Mouse (Mus musculus) kidney, embryonic 14.5 days (tissue): ENCODE data around the gene Zbtb20. TPM values are rescaled to one million over a fixed set of nuclear protein-coding genes. Genes with fewer than 3 reads are reported as not detected.

Experiments used
- ATAC-seq: fragments of 200-750 bp; cut with Nextera tagmentation; 2 replicates; pipeline ENCODE4 v1.8.0; 2017; ENCODE audit warnings: moderate number of reproducible peaks, mild to moderate bottlenecking, moderate TSS enrichment, moderate library complexity; ENCODE audit not compliant: low FRiP score, low TSS enrichment
- H3K27ac ChIP-seq: fragments of 300-500 bp; sonication (generic); 2 replicates; pipeline ENCODE4 v1.5.1; 2014; ENCODE audit warnings: low read depth, mild to moderate bottlenecking, low read length, moderate library complexity, mixed read lengths
- H3K27me3 ChIP-seq: fragments of 300-500 bp; sonication (generic); 2 replicates; pipeline ENCODE4 v1.6.1; 2014; ENCODE audit warnings: mild to moderate bottlenecking, low read length; ENCODE audit not compliant: control insufficient read depth, insufficient read depth
- H3K36me3 ChIP-seq: fragments of 300-500 bp; sonication (generic); 2 replicates; pipeline ENCODE4 v1.6.1; 2014; ENCODE audit warnings: low read length, mixed read lengths; ENCODE audit not compliant: control insufficient read depth, insufficient read depth
- H3K4me1 ChIP-seq: fragments of 300-500 bp; sonication (generic); 2 replicates; pipeline ENCODE4 v1.6.1; 2014; ENCODE audit warnings: low read length, mixed read lengths; ENCODE audit not compliant: control insufficient read depth, insufficient read depth
- H3K4me2 ChIP-seq: fragments of 300-500 bp; sonication (generic); replicated peaks from 2 replicates; pipeline ENCODE4 v1.6.1; 2014; ENCODE audit warnings: low read depth, mild to moderate bottlenecking, low read length
- H3K4me3 ChIP-seq: fragments of 300-500 bp; sonication (generic); 2 replicates; pipeline ENCODE4 v1.5.1; 2014; ENCODE audit warnings: mild to moderate bottlenecking, low read length
- H3K9ac ChIP-seq: fragments of 300-500 bp; sonication (generic); 2 replicates; pipeline ENCODE4 v1.6.1; 2014; ENCODE audit warnings: low read depth, mild to moderate bottlenecking, low read length, moderate library complexity
- H3K9me3 ChIP-seq: fragments of 300-500 bp; sonication (generic); 2 replicates; pipeline ENCODE4 v1.6.1; 2016; ENCODE audit warnings: low read length; ENCODE audit not compliant: control insufficient read depth
- WGBS: fragments of 180-500 bp; shearing (Covaris S2); extraction: QIAGEN DNeasy Blood & Tissue Kit; methylation state at CpG from one replicate; pipeline ENCODE4 v1.1.7; 2014; 5-methylcytosine and 5-hydroxymethylcytosine counted together
- polyA plus RNA-seq: library from polyadenylated mRNA; unstranded; fragments of >200 nt; fragmentation: Nextera tagmentation; extraction: Ambion mirVana; gene quantifications from 2 replicates; pipeline ENCODE4 v1.2.1, GENCODE M21; 2014

The Zbtb20 gene
- polyA plus RNA-seq, 1 experiment from 2014 or later = 43.3 TPM

- H3K27me3 ChIP-seq = no peaks in the 10 kb centered on the region
- 78% methylated on average over 3 of the region's 3 CpGs for WGBS
- no peak for ATAC-seq
- no peak overlapping the region for H3K4me3 ChIP-seq
- no peaks in the 10 kb centered on the region for H3K36me3 ChIP-seq
- H3K9ac ChIP-seq = no peak overlapping the region
- H3K9me3 ChIP-seq = no peaks in the 10 kb centered on the region
- no peak overlapping the region for H3K27ac ChIP-seq
- H3K4me1 ChIP-seq = no peaks in the 10 kb centered on the region
- no peak overlapping the region for H3K4me2 ChIP-seq
Observed at GRCm38 (mm10) chr16:43370496-43371020, 494.9 kb downstream of the Zbtb20 start.

GRCm38 (mm10) chr16:43376782-43377181 is 501.1 kb downstream of the Zbtb20 start:
- 80% methylated on average over 6 of the region's 6 CpGs for WGBS
- Histone ChIP-seq H3K27me3 (no peaks in the 10 kb centered on the region), H3K27ac (no peak overlapping the region), H3K4me2 (no peak overlapping the region), H3K9me3 (no peaks in the 10 kb centered on the region), H3K36me3 (no peaks in the 10 kb centered on the region), H3K4me1 (no peaks in the 10 kb centered on the region), H3K4me3 (no peak overlapping the region), H3K9ac (no peak overlapping the region)
- ATAC-seq = no peak

- no peak overlapping the region for H3K4me2 ChIP-seq
- 89% methylated on average over 7 of the region's 7 CpGs for WGBS
- H3K4me3 ChIP-seq = no peak overlapping the region
- no peaks in the 10 kb centered on the region for H3K27me3 ChIP-seq
- H3K9ac ChIP-seq = no peak overlapping the region
- ATAC-seq = no peak
- no peak overlapping the region for H3K27ac ChIP-seq
- no peaks in the 10 kb centered on the region for H3K4me1 ChIP-seq
- no peaks in the 10 kb centered on the region for H3K9me3 ChIP-seq
- no peaks in the 10 kb centered on the region for H3K36me3 ChIP-seq
Observed at GRCm38 (mm10) chr16:43379351-43380325, 504.0 kb downstream of the Zbtb20 start.

GRCm38 (mm10) chr16:43381183-43381582 is 505.5 kb downstream of the Zbtb20 start:
- H3K4me2 ChIP-seq = no peak overlapping the region
- no peak overlapping the region for H3K27ac ChIP-seq
- ATAC-seq = no peak
- no peaks in the 10 kb centered on the region for H3K9me3 ChIP-seq
- no peaks in the 10 kb centered on the region for H3K4me1 ChIP-seq
- no peak overlapping the region for H3K4me3 ChIP-seq
- 84% methylated on average over 2 of the region's 2 CpGs for WGBS
- no peaks in the 10 kb centered on the region for H3K36me3 ChIP-seq
- no peaks in the 10 kb centered on the region for H3K27me3 ChIP-seq
- H3K9ac ChIP-seq = no peak overlapping the region

- Histone ChIP-seq H3K4me3 (no peak overlapping the region), H3K27me3 (no peaks in the 10 kb centered on the region), H3K4me1 (no peaks in the 10 kb centered on the region), H3K4me2 (no peak overlapping the region), H3K36me3 (no peaks in the 10 kb centered on the region), H3K9me3 (no peaks in the 10 kb centered on the region), H3K9ac (no peak overlapping the region), H3K27ac (no peak overlapping the region)
- WGBS = 71% methylated on average over 7 of the region's 7 CpGs
- ATAC-seq = no peak
Observed at GRCm38 (mm10) chr16:43383149-43383740, 507.6 kb downstream of the Zbtb20 start.

GRCm38 (mm10) chr16:43384953-43385619 is 509.4 kb downstream of the Zbtb20 start:
- H3K27me3 ChIP-seq = no peaks in the 10 kb centered on the region
- no peaks in the 10 kb centered on the region for H3K9me3 ChIP-seq
- no peak overlapping the region for H3K4me3 ChIP-seq
- 86% methylated on average over 4 of the region's 4 CpGs for whole genome bisulfite sequencing
- no peaks in the 10 kb centered on the region for H3K36me3 ChIP-seq
- no peak for ATAC-seq
- no peak overlapping the region for H3K27ac ChIP-seq
- no peak overlapping the region for H3K9ac ChIP-seq
- H3K4me2 ChIP-seq = no peak overlapping the region
- H3K4me1 ChIP-seq = no peaks in the 10 kb centered on the region

GRCm38 (mm10) chr16:43385620-43386210 is 510.0 kb downstream of the Zbtb20 start:
- Histone ChIP-seq H3K4me2 (no peak overlapping the region), H3K9ac (no peak overlapping the region), H3K36me3 (no peaks in the 10 kb centered on the region), H3K4me1 (no peaks in the 10 kb centered on the region), H3K4me3 (no peak overlapping the region), H3K9me3 (no peaks in the 10 kb centered on the region), H3K27me3 (no peaks in the 10 kb centered on the region), H3K27ac (no peak overlapping the region)
- WGBS = 74% methylated on average over 5 of the region's 5 CpGs
- no peak for ATAC-seq

- Histone ChIP-seq H3K27ac (no peak overlapping the region), H3K4me2 (no peak overlapping the region), H3K9ac (no peak overlapping the region), H3K4me1 (no peaks in the 10 kb centered on the region), H3K4me3 (no peak overlapping the region), H3K27me3 (no peaks in the 10 kb centered on the region), H3K9me3 (no peaks in the 10 kb centered on the region), H3K36me3 (no peaks in the 10 kb centered on the region)
- ATAC-seq = no peak
- 89% methylated on average over 5 of the region's 5 CpGs for WGBS
Observed at GRCm38 (mm10) chr16:43386426-43386825, 510.7 kb downstream of the Zbtb20 start.
